Mouse (Mus musculus): Measurements from ENCODE around the gene Tinagl1. TPM values are rescaled to one million over a fixed set of nuclear protein-coding genes. Genes with fewer than 3 reads are reported as not detected.

The Tinagl1 gene
- polyA plus RNA-seq, 1 experiment from 2014 or later, result 32.9 TPM

DNA sequence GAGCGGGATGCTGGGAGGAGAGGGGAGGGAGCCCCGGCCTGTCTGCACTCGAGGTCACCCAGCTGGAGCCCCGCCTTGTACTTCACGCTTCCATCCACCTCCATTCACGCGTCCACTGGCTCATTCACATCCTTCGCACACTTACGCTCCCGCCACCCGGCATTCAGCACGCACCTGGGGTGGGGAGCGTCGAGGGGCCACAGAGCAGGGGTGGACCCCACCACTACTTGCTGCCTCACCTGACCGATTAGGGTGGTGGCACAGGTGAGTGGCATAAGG, 35.8 kb downstream of the Tinagl1 start, which contains the start of gene Hcrtr1:
Hcrtr1 (minus strand) TSS at position 146 of the 279 bp plus-strand sequence.
- DNase-seq (no peak), ATAC-seq (ENCODE audit: low read depth) (no peak)
- Histone ChIP-seq H3K9me3 (replicated peaks) (no peaks in the 10 kb centered on the region), H3K27ac (no peak within 1 kb of the TSS), H3K27me3 (peaks cover 81% of the 10 kb centered on the region), H3K4me3 (replicated peaks) (0 out of 2 replicates have a peak within 1 kb of the TSS, but pooled peaks have one; percentile 8), H3K4me1 (replicated peaks) (0 out of 2 replicates have a peak, but pooled peaks cover 9% of the 10 kb centered on the region), H3K4me2 (peak within 1 kb of the TSS; percentile 36), H3K36me3 (no peaks in the 10 kb centered on the region), H3K9ac (no peak within 1 kb of the TSS)
- 3% methylated on average over 13 of the region's 15 CpGs for WGBS (ENCODE audit: insufficient replicate concordance)

DNA sequence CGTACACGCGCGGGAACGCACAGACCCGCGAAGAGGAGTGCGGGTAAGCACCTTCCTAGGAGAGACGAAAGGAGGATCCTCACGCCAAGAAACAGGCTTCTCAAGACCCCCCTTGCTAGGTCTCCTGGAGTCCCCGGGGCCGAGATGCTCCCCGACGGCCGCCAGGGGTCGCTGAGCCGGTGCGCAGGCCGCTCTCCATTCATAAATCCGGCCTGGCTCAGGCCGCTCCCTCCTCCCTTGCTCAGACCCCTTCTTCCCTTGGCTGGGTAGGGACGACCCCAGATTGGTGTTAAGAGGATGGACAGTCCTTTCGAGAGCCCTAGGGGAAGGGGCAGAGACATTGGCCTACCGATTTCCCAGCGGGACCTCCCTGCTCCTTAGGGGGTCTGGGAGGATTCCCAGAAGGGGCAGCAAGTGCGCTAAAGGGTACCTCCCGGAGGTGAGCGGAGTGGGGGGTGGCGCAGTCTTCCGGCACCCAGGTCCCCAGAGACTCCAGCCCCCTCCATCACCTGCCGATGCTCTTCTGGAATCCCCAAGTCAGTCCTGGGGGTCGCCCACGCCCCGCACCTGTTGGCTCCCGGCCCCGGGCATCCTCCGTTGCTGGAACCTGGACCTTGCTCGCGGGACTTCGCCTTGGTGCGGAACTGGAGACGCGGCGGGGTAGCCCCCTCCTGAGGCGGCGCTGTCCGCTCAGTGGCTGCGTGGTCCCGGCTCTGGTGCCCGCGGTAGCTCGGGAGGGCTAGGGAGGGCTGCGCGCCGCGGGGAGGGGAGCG, 36.3 kb downstream of the Tinagl1 start:
- H3K4me1 ChIP-seq (replicated peaks), result 0 out of 2 replicates have a peak, but pooled peaks cover 9% of the 10 kb centered on the region
- 2% methylated on average over 56 of the region's 57 CpGs for WGBS (ENCODE audit: insufficient replicate concordance)
- no peaks in the 10 kb centered on the region for H3K9me3 ChIP-seq (replicated peaks)
- peaks cover 79% of the 10 kb centered on the region for H3K27me3 ChIP-seq
- H3K9ac ChIP-seq, result no peak overlapping the region
- DNase-seq (peak; percentile 31), ATAC-seq (ENCODE audit: low read depth) (no peak)
- H3K27ac ChIP-seq, result no peak overlapping the region
- 0 out of 2 replicates have a peak overlapping the region, but pooled peaks have one; percentile 8 for H3K4me3 ChIP-seq (replicated peaks)
- peak overlapping the region; percentile 36 for H3K4me2 ChIP-seq
- no peaks in the 10 kb centered on the region for H3K36me3 ChIP-seq

DNA sequence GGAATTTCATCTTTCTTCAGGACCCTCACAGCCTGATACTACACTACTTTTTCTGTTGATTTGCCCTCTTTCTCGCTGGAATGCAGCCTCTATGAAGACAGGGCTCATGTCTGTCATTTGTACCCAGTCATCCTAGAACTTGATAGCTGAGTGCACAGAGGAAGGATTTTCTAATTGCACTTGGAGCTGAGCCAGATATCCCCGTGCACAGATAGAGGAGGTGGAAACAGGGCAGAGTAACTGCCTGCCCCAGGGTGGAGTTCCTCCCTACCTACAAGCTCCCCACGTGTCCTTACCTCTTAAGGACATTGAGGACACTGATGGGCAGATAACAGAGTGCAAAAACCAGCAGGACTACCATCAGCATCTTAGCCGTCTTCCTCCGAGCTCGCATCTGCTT, 41.5 kb downstream of the Tinagl1 start:
- no peak for DNase-seq
- WGBS (ENCODE audit: insufficient replicate concordance), result 49% methylated on average over 6 of the region's 6 CpGs
- H3K4me3 ChIP-seq (replicated peaks), result no peak overlapping the region
- no peak overlapping the region for H3K27ac ChIP-seq
- H3K9me3 ChIP-seq (replicated peaks), result no peaks in the 10 kb centered on the region
- H3K4me2 ChIP-seq, result no peak overlapping the region
- H3K36me3 ChIP-seq, result no peaks in the 10 kb centered on the region
- peaks cover 33% of the 10 kb centered on the region for H3K27me3 ChIP-seq
- H3K9ac ChIP-seq, result no peak overlapping the region
- ATAC-seq (ENCODE audit: low read depth), result no peak
- H3K4me1 ChIP-seq (replicated peaks), result peaks cover 8% of the 10 kb centered on the region

DNA sequence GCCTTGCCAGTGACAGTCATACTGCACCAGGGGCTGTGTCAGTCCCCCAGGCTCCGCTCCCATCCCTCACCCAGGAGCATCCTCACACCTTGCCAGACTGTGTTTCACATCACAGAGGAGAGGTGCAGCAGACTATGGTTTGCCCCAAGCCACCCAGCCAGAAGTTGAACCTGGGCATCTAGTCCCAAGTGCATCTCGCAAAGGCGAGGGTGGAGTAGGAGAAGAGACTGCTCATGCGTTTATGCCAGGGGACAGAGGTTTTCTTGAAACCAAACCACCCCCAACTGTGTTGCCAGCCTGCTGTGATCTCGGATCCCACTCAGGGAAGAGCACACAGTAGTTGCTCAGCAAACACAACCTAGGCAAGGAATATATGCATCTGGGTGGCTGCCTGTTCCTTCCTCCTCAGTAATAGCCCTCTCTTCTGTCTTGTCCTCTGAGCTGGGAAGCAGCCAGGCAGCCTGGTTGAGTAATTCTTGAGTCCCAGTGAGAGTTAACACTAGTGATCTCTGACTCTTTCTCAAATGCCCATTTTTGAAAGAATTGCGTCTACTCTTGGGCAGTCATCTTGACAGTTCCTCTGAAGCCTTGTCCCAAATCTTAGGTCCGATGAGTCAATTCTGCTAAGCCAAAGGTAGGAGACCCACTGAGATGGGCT, 43.3 kb downstream of the Tinagl1 start:
- H3K4me2 ChIP-seq, result no peak overlapping the region
- ATAC-seq (ENCODE audit: low read depth) (no peak), DNase-seq (no peak)
- H3K27me3 ChIP-seq, result peaks cover 15% of the 10 kb centered on the region
- peaks cover 13% of the 10 kb centered on the region for H3K4me1 ChIP-seq (replicated peaks)
- 62% methylated on average over 7 of the region's 7 CpGs for WGBS (ENCODE audit: insufficient replicate concordance)
- no peak overlapping the region for H3K9ac ChIP-seq
- H3K9me3 ChIP-seq (replicated peaks), result no peaks in the 10 kb centered on the region
- no peak overlapping the region for H3K27ac ChIP-seq
- H3K4me3 ChIP-seq (replicated peaks), result no peak overlapping the region
- peaks cover 16% of the 10 kb centered on the region for H3K36me3 ChIP-seq

DNA sequence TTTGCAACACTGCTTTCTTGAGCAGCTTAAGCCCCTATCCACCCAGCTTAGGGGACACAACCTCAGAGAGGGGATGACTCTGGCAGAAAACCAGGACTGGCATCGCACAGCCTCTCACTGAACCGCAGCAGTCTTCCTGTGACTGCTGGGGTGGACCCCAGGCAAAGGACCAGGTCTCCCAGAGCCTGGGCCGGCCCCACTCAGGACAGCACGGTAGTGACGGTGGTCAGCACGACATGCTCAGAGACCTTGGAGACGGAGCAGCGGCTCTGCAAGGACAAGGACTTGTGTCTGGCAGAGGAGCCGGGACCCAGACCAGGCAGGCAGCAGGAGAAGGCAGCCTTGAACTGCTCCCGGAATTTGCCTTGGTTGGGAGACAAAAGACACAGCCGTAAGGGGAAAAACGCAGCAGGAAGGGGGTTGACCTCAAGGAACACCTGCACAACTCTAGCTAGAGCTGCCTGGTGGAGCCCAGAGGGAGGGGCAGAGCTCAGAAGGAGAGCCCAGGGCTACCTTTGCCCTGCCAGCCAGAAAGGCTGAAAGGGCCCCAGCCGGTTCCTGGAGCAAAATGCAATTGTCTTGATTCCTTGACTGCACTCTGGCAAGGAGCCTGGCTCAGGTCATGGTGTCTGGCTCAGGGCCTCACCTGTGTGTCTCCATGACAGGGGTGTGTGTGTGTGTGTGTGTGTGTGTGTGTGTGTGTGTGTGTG, 44.1 kb downstream of the Tinagl1 start:
- 55% methylated on average over 13 of the region's 13 CpGs for WGBS (ENCODE audit: insufficient replicate concordance)

DNA sequence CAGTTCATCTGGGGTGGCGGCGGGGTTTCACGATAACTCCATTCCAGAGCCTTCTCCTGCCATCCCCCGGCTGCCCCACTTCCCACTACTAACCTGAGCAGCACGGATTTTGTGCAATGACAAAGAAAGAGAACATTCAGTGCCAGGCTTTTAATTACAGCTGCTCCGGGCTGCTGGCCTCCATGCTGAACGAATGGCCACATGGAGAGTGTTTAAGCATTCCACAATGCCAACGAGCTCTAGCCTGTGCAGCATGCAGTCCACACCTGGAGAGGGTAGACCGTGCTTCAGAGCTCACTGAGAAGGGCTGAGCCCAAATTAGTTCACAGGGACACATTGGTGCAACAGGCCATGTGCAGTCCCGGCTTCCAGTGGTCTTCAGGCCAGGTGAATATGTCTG, 44.8 kb downstream of the Tinagl1 start:
- ATAC-seq (ENCODE audit: low read depth) (no peak), DNase-seq (no peak)
- Histone ChIP-seq H3K4me2 (no peak overlapping the region), H3K27ac (no peak overlapping the region), H3K36me3 (peaks cover 30% of the 10 kb centered on the region), H3K4me3 (replicated peaks) (no peak overlapping the region), H3K9ac (no peak overlapping the region), H3K27me3 (peaks cover 2% of the 10 kb centered on the region; the same call in 1 of the 2 replicates), H3K4me1 (replicated peaks) (peaks cover 13% of the 10 kb centered on the region), H3K9me3 (replicated peaks) (no peaks in the 10 kb centered on the region)
- WGBS (ENCODE audit: insufficient replicate concordance), result 77% methylated on average over 10 of the region's 10 CpGs

More for the DNA sequence above, 44.1 kb downstream of the Tinagl1 start:
- Histone ChIP-seq H3K36me3 (peaks cover 23% of the 10 kb centered on the region), H3K9ac (no peak overlapping the region), H3K27ac (no peak overlapping the region), H3K27me3 (peaks cover 9% of the 10 kb centered on the region; the same call in 1 of the 2 replicates), H3K4me1 (replicated peaks) (peaks cover 13% of the 10 kb centered on the region), H3K9me3 (replicated peaks) (no peaks in the 10 kb centered on the region), H3K4me2 (no peak overlapping the region), H3K4me3 (replicated peaks) (no peak overlapping the region)
- DNase-seq (no peak), ATAC-seq (ENCODE audit: low read depth) (no peak)

DNA sequence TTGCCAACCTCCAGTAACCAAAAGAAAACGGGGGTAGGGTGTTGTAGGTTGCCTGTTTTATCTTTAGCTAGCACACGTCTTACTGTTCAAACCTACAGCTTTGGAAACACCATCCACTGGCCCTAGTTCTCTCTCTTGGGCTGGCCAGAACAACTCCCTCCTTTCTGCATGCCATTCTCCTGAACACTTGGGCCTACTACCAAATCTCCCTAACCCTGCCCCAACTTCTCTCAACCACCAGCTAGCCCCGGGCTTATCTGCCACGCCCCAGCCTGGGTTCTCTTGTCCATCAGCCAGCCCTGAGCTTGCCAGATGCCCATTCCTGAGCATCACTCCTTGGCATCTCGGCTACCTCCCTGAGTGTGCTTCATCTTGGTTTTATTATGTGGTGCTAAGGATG, 46.0 kb downstream of the Tinagl1 start:
- Histone ChIP-seq H3K36me3 (peaks cover 42% of the 10 kb centered on the region), H3K9ac (no peak overlapping the region), H3K27ac (no peak overlapping the region), H3K4me2 (no peak overlapping the region), H3K4me1 (replicated peaks) (peaks cover 13% of the 10 kb centered on the region), H3K4me3 (replicated peaks) (no peak overlapping the region), H3K27me3 (no peaks in the 10 kb centered on the region), H3K9me3 (replicated peaks) (no peaks in the 10 kb centered on the region)
- 37% methylated on average over 5 of the region's 5 CpGs for WGBS (ENCODE audit: insufficient replicate concordance)
- ATAC-seq (ENCODE audit: low read depth) (peak; percentile 21; the same call in 1 of the 2 replicates), DNase-seq (peak; percentile 13)

DNA sequence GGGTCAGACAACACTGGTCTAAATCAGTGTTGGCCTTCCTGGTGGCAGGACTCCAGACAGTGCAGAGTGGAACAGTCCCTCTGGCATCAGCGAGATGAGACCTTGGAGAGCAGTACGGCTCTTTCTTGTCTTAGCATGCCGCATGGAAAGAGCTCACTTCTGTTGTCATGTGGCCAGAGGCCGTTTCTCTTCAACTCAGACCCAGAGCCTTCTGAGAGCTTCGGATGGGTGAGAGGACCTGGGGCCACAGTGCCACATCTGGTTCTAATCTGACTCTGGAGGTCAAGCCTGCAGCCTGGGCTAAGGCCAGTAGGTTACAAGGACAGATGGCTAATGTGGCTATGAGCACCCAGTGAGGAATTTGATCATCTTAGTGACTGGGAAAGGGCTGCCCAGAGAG, 49.0 kb downstream of the Tinagl1 start:
- H3K36me3 ChIP-seq, result peaks cover 72% of the 10 kb centered on the region
- H3K9ac ChIP-seq, result no peak overlapping the region
- no peaks in the 10 kb centered on the region for H3K27me3 ChIP-seq
- H3K27ac ChIP-seq, result no peak overlapping the region
- 80% methylated on average over 5 of the region's 5 CpGs for WGBS (ENCODE audit: insufficient replicate concordance)
- peaks cover 13% of the 10 kb centered on the region for H3K4me1 ChIP-seq (replicated peaks)
- no peaks in the 10 kb centered on the region for H3K9me3 ChIP-seq (replicated peaks)
- no peak overlapping the region for H3K4me2 ChIP-seq
- DNase-seq (no peak), ATAC-seq (ENCODE audit: low read depth) (no peak)
- no peak overlapping the region for H3K4me3 ChIP-seq (replicated peaks)

DNA sequence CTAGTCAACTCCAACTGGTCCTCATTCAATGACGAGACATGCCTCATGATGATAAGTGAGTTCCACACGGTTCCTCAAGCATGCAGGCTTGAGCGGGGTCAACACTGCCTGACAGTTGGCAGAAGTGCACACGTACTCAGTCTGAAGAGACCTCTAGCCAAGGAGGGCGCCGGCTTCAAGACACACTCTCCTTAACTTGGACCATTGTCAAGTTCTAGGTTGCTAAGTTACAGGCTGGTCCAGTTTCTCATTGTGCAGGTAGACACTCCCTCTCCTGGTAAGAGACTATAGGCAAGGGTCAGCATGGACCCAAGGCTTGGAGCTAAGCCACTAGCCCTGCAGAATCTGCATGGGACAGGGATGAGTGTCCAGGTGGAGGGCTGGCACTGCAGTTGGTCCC, 49.8 kb downstream of the Tinagl1 start:
- ATAC-seq (ENCODE audit: low read depth), result no peak
- WGBS (ENCODE audit: insufficient replicate concordance), result 90% methylated on average over 6 of the region's 6 CpGs
- peaks cover 16% of the 10 kb centered on the region for H3K4me1 ChIP-seq (replicated peaks)
- no peaks in the 10 kb centered on the region for H3K9me3 ChIP-seq (replicated peaks)
- no peak overlapping the region for H3K4me2 ChIP-seq
- no peak overlapping the region for H3K27ac ChIP-seq
- H3K27me3 ChIP-seq, result no peaks in the 10 kb centered on the region
- no peak overlapping the region for H3K9ac ChIP-seq
- H3K4me3 ChIP-seq (replicated peaks), result no peak overlapping the region
- DNase-seq, result no peak
- peaks cover 72% of the 10 kb centered on the region for H3K36me3 ChIP-seq

DNA sequence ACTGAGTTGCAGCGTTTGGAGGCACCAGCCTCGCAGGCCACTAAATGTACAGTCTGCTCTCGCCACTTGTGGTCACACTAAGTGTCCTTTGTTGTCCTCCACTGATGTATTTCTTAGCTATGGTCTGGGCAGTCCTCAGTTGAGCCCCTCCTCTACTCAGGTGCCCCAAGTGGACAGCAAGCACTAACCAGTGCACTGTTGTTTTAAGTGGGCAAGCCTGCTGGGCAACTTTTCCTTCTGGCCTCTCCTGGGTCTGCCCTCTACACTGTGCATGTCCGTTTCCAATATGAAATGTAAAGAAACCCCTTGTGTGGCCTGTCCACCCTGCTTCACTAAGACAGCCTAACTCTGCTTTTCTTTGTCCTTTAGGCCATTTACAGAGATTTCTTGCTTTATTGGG, 50.8 kb downstream of the Tinagl1 start:
- Histone ChIP-seq H3K9me3 (replicated peaks) (no peaks in the 10 kb centered on the region), H3K4me1 (replicated peaks) (peaks cover 16% of the 10 kb centered on the region), H3K27ac (no peak overlapping the region), H3K4me2 (no peak overlapping the region), H3K27me3 (no peaks in the 10 kb centered on the region), H3K4me3 (replicated peaks) (no peak overlapping the region), H3K36me3 (peaks cover 72% of the 10 kb centered on the region), H3K9ac (no peak overlapping the region)
- ATAC-seq (ENCODE audit: low read depth) (no peak), DNase-seq (no peak)
- WGBS (ENCODE audit: insufficient replicate concordance), result 77% methylated on average over 4 of the region's 4 CpGs

DNA sequence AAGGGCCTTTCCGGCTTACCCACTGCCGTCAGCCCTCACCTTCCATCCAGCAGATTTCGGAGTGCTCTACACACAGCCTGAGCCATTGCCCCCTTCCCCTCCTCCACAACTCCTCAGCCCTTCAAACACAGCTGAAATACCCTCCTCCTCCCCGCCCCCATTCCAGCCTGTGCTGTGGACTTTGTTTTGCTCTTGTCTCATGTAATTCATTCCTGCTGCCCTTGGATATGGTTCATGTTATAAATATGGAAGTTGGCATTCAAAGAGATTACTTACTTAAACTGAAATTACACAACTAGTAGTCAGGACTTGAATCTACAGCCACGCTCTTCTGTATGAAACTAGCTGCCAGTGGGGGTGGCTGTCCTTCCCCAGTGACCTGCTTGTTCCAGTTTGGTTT, 51.9 kb downstream of the Tinagl1 start:
- Histone ChIP-seq H3K4me2 (no peak overlapping the region), H3K9ac (no peak overlapping the region), H3K9me3 (replicated peaks) (no peaks in the 10 kb centered on the region), H3K27me3 (no peaks in the 10 kb centered on the region), H3K4me1 (replicated peaks) (peaks cover 5% of the 10 kb centered on the region), H3K36me3 (peaks cover 70% of the 10 kb centered on the region), H3K27ac (no peak overlapping the region), H3K4me3 (replicated peaks) (no peak overlapping the region)
- DNase-seq (no peak), ATAC-seq (ENCODE audit: low read depth) (no peak)
- 87% methylated on average over 5 of the region's 5 CpGs for WGBS (ENCODE audit: insufficient replicate concordance)

Measured in liver, embryonic 13.5 days (tissue).